Mouse (Mus musculus) gonadal fat pad, adult 2 months (tissue): Measurements from ENCODE around the gene Plxnb2. TPM values are rescaled to one million over a fixed set of nuclear protein-coding genes. Genes with fewer than 3 reads are reported as not detected.

Experiments
- DNase-seq: peaks from one replicate; pipeline ENCODE4 v3.0.0-alpha.2; 2012; ENCODE audit warnings: low read depth
- polyA plus RNA-seq: library from polyadenylated mRNA; depleted of rRNA; stranded (reverse); fragments of >200 nt; gene quantifications from 2 replicates; pipeline ENCODE4 v1.2.3, GENCODE M21; 2012

Plxnb2 gene
- polyA plus RNA-seq, 1 experiment, result 98.9 TPM

- no peak for DNase-seq
These were observed 31.1 kb downstream of the Plxnb2 start, which contains the start of gene Mapk11 for GRCm38 (mm10) chr15:89149271-89150040. TSS of gene Mapk11 (minus strand) at chr15:89149628.

- no peak for DNase-seq
These were observed 31.9 kb downstream of the Plxnb2 start for GRCm38 (mm10) chr15:89148496-89149270.

GRCm38 (mm10) chr15:89147895-89148294, 32.7 kb downstream of the Plxnb2 start:
- no peak for DNase-seq

- DNase-seq, result no peak
These were observed 33.1 kb downstream of the Plxnb2 start for GRCm38 (mm10) chr15:89147456-89147855.

GRCm38 (mm10) chr15:89147024-89147423, 33.6 kb downstream of the Plxnb2 start:
- DNase-seq, result no peak

GRCm38 (mm10) chr15:89146537-89146936, 34.1 kb downstream of the Plxnb2 start:
- no peak for DNase-seq

GRCm38 (mm10) chr15:89145813-89146350, 34.7 kb downstream of the Plxnb2 start:
- DNase-seq, result no peak

GRCm38 (mm10) chr15:89144965-89145364, 35.6 kb downstream of the Plxnb2 start:
- no peak for DNase-seq

GRCm38 (mm10) chr15:89143134-89143533, 37.5 kb downstream of the Plxnb2 start:
- no peak for DNase-seq

GRCm38 (mm10) chr15:89141905-89142304, 38.7 kb downstream of the Plxnb2 start:
- DNase-seq, result no peak

GRCm38 (mm10) chr15:89141443-89141842, 39.1 kb downstream of the Plxnb2 start:
- DNase-seq, result no peak

GRCm38 (mm10) chr15:89140659-89141252, 39.8 kb downstream of the Plxnb2 start, which contains the start of gene Mapk12:
TSS of gene Mapk12 (minus strand) at chr15:89140703.
- DNase-seq, result no peak

GRCm38 (mm10) chr15:89140048-89140658, 40.4 kb downstream of the Plxnb2 start:
- no peak for DNase-seq

GRCm38 (mm10) chr15:89138531-89138930, 42.1 kb downstream of the Plxnb2 start:
- DNase-seq, result no peak

GRCm38 (mm10) chr15:89138046-89138405, 42.6 kb downstream of the Plxnb2 start:
- no peak for DNase-seq

- DNase-seq, result no peak
These were observed 43.1 kb downstream of the Plxnb2 start for GRCm38 (mm10) chr15:89137378-89138045.

- no peak for DNase-seq
These were observed 44.0 kb downstream of the Plxnb2 start for GRCm38 (mm10) chr15:89136461-89137155.

- DNase-seq, result no peak
These were observed 49.3 kb downstream of the Plxnb2 start for GRCm38 (mm10) chr15:89131316-89131715.

GRCm38 (mm10) chr15:89130245-89130644, 50.3 kb downstream of the Plxnb2 start:
- DNase-seq, result no peak
